Mouse (Mus musculus) thymus, adult 2 months (tissue): ENCODE measurements around the gene Zfp799. TPM values are rescaled to one million over a fixed set of nuclear protein-coding genes. Genes with fewer than 3 reads are reported as not detected.
A peak's percentile ranks its signal among the peaks of the same experiment; 100 is the strongest.

Experiments
- DNase-seq: peaks from one replicate; pipeline ENCODE4 v3.0.0; 2021
- H3K27ac ChIP-seq: fragments of 200-500 bp; 2 replicates; pipeline ENCODE4 v1.5.1; 2012; ENCODE audit warnings: low read length, control low read depth; ENCODE audit not compliant: control insufficient read depth, insufficient read depth
- H3K27me3 ChIP-seq: fragments of 200-500 bp; 2 replicates; pipeline ENCODE4 v1.6.1; 2012; ENCODE audit warnings: mild to moderate bottlenecking, low read length, moderate library complexity, mixed read lengths; ENCODE audit not compliant: control insufficient read depth, insufficient read depth
- H3K36me3 ChIP-seq: fragments of 200-500 bp; 2 replicates; pipeline ENCODE4 v1.6.1; 2012; ENCODE audit warnings: mild to moderate bottlenecking, low read length, moderate library complexity; ENCODE audit not compliant: control insufficient read depth, insufficient read depth
- H3K4me1 ChIP-seq: fragments of 200-500 bp; replicated peaks from 2 replicates; pipeline ENCODE4 v1.6.1; 2012; ENCODE audit warnings: low read length; ENCODE audit not compliant: control insufficient read depth, insufficient read depth
- H3K4me3 ChIP-seq: fragments of 200-500 bp; 2 replicates; pipeline ENCODE4 v1.5.1; 2012; ENCODE audit warnings: mild to moderate bottlenecking, low read length, control low read depth, moderate library complexity; ENCODE audit not compliant: control insufficient read depth, insufficient read depth
- CTCF ChIP-seq: fragments of 200-500 bp; IDR thresholded peaks from 2 replicates; pipeline ENCODE4 v1.5.1; 2012; ENCODE audit warnings: mild to moderate bottlenecking, control low read depth, low read length, moderate library complexity, borderline replicate concordance; ENCODE audit not compliant: control insufficient read depth, poor library complexity, insufficient read depth; ENCODE audit errors: extremely low read depth
- POLR2A ChIP-seq: fragments of 200-500 bp; IDR thresholded peaks from 2 replicates; pipeline ENCODE4 v1.6.1; 2012; ENCODE audit warnings: mild to moderate bottlenecking, low read length, control low read depth, moderate library complexity; ENCODE audit not compliant: control insufficient read depth, poor library complexity, insufficient read depth; ENCODE audit errors: extremely low read depth
- WGBS: fragments of 180-500 bp; shearing (Covaris S2); methylation state at CpG from one replicate; pipeline ENCODE4 v1.1.7; 2018; 5-methylcytosine and 5-hydroxymethylcytosine counted together
- polyA plus RNA-seq: library from polyadenylated mRNA; depleted of rRNA; stranded (reverse); fragments of >200 nt; gene quantifications from 2 replicates; pipeline ENCODE4 v1.2.3, GENCODE M21; 2012

The Zfp799 gene
- polyA plus RNA-seq, 1 experiment = 12.5 TPM

- Histone ChIP-seq H3K27ac (no peak overlapping the region), H3K4me3 (no peak overlapping the region), H3K4me1 (no peaks in the 10 kb centered on the region), H3K36me3 (no peaks in the 10 kb centered on the region), H3K27me3 (peaks cover 7% of the 10 kb centered on the region; the same call in 1 of the 2 replicates)
- TF ChIP-seq POLR2A (no peak), CTCF (no peak)
- WGBS = 38% methylated on average over 1 of the region's 1 CpGs
- no peak for DNase-seq
Measured at GRCm38 (mm10) chr17:32810648-32811047, 19.4 kb downstream of the Zfp799 start.

DNA sequence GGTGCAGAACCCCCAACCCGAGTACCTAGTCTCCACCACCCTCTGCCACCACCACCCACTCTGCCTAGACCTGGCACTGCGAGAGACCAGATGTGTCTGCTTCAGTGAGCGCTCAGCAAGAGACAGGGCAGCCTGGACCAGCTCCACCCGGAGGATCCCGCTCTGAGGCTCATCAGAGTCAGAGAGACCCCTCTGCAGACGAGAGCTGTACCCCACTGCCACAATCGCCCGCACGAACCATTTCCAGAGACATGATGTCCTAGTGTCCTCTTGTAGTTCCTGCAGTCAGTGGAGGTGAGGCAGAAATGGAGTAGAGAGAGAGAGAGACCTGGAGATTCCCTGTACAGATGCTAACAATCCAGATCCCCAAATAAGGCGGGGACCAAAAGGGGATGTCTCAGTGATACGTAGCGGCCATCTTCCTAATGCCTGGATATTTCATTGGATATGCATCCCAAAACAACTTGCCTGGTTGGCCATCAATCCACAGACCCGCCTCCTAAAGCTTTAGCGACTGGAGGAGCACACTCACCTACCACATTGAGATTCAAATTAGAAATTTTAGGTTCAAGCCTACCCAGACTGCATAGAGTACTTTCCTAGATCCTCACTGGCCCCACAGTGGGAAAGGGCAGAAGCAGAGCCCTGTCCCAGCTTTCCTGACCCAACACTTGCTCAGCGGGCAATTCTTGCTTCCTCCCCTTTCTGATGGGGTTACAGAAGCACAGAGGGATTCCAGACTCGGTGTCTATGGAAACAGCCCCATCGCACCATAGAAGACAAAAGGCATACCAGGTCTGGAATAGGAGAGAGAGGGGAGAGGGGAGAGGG, 20.3 kb downstream of the Zfp799 start, which contains the start of gene Zfp811:
Zfp811 (minus strand) TSS at position 388 of the 831 bp plus-strand sequence.
- H3K27me3 ChIP-seq = peaks cover 7% of the 10 kb centered on the region; the same call in 1 of the 2 replicates
- H3K36me3 ChIP-seq = no peaks in the 10 kb centered on the region
- no peak within 1 kb of the TSS for H3K27ac ChIP-seq
- H3K4me1 ChIP-seq = no peaks in the 10 kb centered on the region
- DNase-seq = no peak
- no peak within 1 kb of the TSS for H3K4me3 ChIP-seq
- TF ChIP-seq POLR2A (no peak), CTCF (no peak)
- 19% methylated on average over 17 of the region's 17 CpGs for WGBS

DNA sequence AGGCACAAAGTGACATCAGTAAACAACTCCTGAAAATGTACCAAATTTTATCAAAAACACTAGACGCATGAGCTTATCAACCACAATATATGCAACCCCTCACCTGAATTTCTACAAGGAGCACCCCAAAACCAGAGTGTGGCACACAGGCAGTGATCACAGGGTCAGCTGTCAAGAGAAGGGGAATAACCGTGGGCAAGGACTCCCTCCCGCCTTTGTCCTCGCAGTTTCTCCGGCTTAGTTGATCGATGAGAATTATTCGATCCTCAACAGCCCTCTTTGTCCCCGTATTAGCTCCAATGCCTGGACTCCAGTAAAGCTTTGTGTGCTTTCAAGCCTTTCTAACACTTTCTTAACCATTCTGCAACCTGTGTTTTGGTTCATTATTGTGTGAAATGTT, 21.1 kb downstream of the Zfp799 start:
- no peak overlapping the region for H3K4me3 ChIP-seq
- no peak for DNase-seq
- H3K4me1 ChIP-seq = no peaks in the 10 kb centered on the region

GRCm38 (mm10) chr17:32789244-32789643, 40.8 kb downstream of the Zfp799 start:
- no peak overlapping the region for H3K4me3 ChIP-seq
- peaks cover 5% of the 10 kb centered on the region; the same call in 1 of the 2 replicates for H3K36me3 ChIP-seq
- H3K4me1 ChIP-seq = peaks cover 9% of the 10 kb centered on the region
- DNase-seq = no peak
- WGBS = 93% methylated on average over 8 of the region's 8 CpGs
- no peaks in the 10 kb centered on the region for H3K27me3 ChIP-seq
- no peak for TF ChIP-seq CTCF
- TF ChIP-seq POLR2A = no peak
- H3K27ac ChIP-seq = no peak overlapping the region

More for the DNA sequence above, 21.1 kb downstream of the Zfp799 start:
- Histone ChIP-seq H3K36me3 (no peaks in the 10 kb centered on the region), H3K27ac (no peak overlapping the region), H3K27me3 (peaks cover 7% of the 10 kb centered on the region; the same call in 1 of the 2 replicates)
- WGBS = 25% methylated on average over 8 of the region's 8 CpGs
- TF ChIP-seq CTCF (no peak), POLR2A (no peak)

DNA sequence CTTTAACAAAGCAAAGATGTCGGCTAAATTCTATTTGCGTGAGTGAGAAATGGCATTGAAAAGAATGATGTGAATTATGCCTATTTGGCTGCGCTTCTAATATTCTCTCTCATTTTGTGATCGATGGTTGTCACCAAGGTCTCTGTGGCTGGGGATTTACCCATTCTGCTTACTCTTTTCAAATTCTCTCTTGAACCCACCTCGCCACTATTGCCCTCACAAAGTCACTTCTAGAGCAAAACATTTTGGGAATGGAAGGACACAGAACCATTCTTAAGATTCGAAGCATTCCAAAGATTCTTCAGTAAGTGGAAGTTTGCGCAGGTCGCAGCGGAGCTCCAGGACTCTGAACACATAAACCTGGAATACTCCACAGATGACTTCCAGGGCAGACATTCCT, 41.5 kb downstream of the Zfp799 start:
- no peak for TF ChIP-seq CTCF
- no peak for TF ChIP-seq POLR2A
- H3K27me3 ChIP-seq = no peaks in the 10 kb centered on the region
- peaks cover 9% of the 10 kb centered on the region for H3K4me1 ChIP-seq
- no peak overlapping the region for H3K27ac ChIP-seq
- DNase-seq = no peak
- H3K4me3 ChIP-seq = no peak overlapping the region
- 25% methylated on average over 9 of the region's 9 CpGs for WGBS
- peaks cover 5% of the 10 kb centered on the region for H3K36me3 ChIP-seq

DNA sequence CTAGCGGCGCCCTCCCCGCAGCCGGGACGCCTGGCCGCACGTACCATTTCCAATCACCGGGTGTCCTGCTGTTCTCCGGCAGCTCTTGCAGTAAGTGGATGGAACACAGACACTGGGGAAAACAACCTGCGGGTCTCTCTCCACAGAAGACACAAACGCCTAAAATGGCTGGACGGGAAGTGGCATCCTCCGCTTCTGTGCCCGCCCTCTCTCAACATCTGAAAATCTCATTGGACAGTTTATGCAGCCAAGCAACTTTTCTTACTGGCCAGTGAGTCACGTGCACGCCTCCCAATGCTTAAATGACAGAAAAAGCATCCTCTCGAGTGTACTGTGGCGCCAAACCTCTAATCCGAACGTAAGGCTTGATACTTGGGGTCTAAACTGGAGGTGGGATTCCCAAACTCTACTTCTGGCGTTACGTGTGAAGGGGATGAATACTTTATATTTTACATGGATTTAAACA, 41.9 kb downstream of the Zfp799 start, which contains the start of gene Zfp871:
Zfp871 (minus strand) TSS at position 194 of the 466 bp plus-strand sequence.
- peak within 1 kb of the TSS; percentile 90 for H3K4me3 ChIP-seq
- TF ChIP-seq POLR2A (peak; percentile 51; the same call in 1 of the 2 replicates), CTCF (no peak)
- H3K36me3 ChIP-seq = peaks cover 9% of the 10 kb centered on the region
- peaks cover 9% of the 10 kb centered on the region for H3K4me1 ChIP-seq
- H3K27me3 ChIP-seq = no peaks in the 10 kb centered on the region
- WGBS = 0% methylated on average over 22 of the region's 22 CpGs
- peak; percentile 87 for DNase-seq
- H3K27ac ChIP-seq = peak within 1 kb of the TSS; percentile 36
